Mouse (Mus musculus) cerebellum, adult 2 months (tissue): Measurements from ENCODE around the gene Amigo1.

Experiments used
- CTCF ChIP-seq: fragments of 200-500 bp; IDR thresholded peaks from 2 replicates; pipeline ENCODE4 v1.5.1; 2011; ENCODE audit warnings: low read depth, mild to moderate bottlenecking, control low read depth, low read length, moderate library complexity, borderline replicate concordance; ENCODE audit not compliant: insufficient read depth
- POLR2A ChIP-seq: fragments of 200-500 bp; IDR thresholded peaks from 2 replicates; pipeline ENCODE4 v1.6.1; 2011; ENCODE audit warnings: low read length, control low read depth, borderline replicate concordance; ENCODE audit not compliant: insufficient read depth

DNA sequence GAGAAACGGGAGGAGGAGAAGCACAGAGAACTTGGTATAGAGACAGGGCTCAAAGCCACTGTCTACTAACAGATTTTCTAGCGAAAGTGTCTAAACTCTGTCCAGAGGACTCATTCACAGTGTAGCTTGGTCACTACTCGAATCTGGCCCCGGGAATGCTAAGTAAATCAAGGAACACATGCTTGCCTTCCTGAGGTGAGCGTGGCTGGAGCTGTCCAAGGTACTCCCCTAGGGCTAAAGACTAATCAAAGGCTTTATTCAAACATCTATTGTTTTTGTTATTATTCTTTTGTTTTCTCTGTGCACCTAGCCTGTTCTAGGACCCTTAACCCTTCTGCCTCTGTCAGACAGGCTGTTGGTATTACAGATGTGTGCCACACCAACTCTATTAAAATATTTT lies 28.6 kb downstream of the Amigo1 start:
- no peak for TF ChIP-seq CTCF
- TF ChIP-seq POLR2A, result no peak
